Mouse (Mus musculus) neutrophil, adult 5-6 weeks (primary cell): ENCODE data around the gene Pde10a. TPM values are rescaled to one million over a fixed set of nuclear protein-coding genes. Genes with fewer than 3 reads are reported as not detected.

Experiments
- ATAC-seq: fragments of 151-379, 151-347 bp; 2 replicates; pipeline ENCODE4 v1.8.0; 2017; ENCODE audit warnings: mild to moderate bottlenecking, moderate TSS enrichment; ENCODE audit not compliant: insufficient number of reproducible peaks, poor library complexity, low FRiP score, severe bottlenecking; ENCODE audit errors: extremely low read depth
- total RNA-seq: library from RNA; stranded (forward); fragments of 200-1000 nt; gene quantifications from 2 replicates; pipeline ENCODE4 v1.2.3, GENCODE M21; 2017

The Pde10a gene
- total RNA-seq, 1 experiment from 2014 or later = not detected

DNA sequence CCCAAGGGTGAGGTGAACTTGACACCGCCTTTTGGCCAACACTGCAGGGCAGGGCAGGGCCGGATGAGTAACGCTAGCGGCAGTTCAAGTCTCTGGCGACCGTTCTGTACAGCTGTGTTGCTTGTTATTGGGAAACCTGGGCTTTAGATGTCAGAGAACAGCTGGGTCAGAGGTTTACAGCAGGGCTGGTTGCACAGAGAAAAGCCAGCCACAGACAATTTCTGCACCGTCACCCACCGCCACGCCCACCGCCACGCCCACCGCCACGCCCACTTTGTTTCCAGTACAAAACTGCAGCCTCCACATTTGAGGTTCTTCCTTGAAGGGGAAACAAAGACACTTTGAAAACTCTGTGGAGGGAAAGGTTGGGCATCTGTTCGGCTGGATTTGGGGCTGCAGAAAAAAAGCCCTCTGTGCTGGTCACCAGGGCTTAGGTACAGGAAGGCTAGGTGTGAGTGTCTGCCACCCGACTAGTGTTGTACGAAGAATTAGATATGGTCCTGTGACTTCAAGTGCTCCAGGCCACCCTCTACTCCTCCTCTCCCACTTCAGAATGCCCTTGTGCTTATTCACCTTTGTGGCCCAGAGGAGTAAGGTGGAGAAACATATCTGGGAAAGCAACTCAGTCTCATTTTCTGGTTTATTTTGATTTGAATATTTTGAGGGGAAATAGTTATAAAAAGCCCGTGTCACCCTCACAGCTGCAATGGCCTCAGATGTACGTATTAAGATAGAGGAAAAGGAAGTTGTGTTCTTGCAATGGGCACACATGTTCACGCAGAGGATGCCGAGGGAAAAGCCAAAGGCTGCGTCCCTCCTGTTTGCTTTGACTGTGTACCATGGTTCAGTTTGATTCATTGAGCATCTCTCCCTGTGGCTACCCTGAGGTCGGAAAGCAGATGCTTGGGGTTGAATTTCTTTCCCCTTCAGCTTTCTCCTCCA lies 331.5 kb downstream of the Pde10a start:
- ATAC-seq = peak; percentile 53; the same call in 1 of the 2 replicates

DNA sequence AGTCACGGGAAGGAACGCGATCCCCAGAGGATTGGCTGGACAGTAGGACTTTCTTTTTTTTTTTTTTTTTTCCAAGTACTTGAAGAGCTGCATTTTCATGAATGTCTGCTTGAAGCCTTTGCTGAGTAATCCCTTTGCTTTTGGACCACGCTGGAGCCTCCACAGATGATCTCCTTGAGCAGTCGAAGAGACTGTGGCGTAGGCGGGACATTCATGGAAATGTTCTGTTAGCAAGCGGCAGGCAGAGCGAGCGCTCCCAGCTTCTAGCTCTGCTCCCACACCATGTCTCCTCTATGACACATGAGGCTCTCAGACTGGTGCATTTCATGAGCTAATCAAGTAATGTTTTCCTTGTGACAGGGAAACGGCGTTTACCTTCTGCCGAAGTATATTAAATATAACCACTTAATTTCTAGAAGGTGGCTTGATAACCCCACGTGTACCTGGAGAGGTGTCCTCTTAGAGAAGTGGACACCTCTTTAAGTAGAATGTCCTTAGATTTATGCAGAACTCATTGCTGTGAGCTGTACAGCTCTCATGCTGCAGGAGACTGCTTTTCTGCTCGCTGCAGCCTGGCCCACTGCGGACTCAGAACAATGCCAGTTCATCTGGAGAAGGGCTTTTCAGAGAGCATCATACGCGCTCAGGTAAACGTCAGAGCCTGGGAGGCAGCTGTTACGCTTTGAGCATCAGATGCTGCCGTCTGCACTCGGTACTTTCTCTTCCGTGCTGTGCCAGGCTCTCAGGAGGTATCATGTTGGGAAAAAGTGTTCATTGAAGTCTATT lies 333.7 kb downstream of the Pde10a start:
- ATAC-seq = no peak

DNA sequence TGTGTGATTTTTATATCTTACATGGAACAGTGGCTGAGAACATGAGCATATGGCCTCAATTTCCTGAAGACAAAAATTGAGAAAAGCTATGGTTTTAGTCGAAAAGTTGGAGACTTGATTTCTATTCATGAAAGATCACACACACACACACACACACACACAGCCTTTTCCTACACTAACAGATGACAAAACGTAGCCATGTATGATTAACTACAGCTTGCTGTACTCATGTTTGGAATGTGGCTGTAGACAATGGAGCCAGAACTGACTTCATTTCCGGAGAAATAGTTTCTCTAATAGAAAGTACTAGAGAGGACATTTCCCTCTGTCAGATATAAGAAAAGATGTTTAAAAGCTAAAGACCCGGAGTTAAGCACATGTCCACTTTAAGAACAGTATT lies 334.3 kb downstream of the Pde10a start:
- no peak for ATAC-seq

DNA sequence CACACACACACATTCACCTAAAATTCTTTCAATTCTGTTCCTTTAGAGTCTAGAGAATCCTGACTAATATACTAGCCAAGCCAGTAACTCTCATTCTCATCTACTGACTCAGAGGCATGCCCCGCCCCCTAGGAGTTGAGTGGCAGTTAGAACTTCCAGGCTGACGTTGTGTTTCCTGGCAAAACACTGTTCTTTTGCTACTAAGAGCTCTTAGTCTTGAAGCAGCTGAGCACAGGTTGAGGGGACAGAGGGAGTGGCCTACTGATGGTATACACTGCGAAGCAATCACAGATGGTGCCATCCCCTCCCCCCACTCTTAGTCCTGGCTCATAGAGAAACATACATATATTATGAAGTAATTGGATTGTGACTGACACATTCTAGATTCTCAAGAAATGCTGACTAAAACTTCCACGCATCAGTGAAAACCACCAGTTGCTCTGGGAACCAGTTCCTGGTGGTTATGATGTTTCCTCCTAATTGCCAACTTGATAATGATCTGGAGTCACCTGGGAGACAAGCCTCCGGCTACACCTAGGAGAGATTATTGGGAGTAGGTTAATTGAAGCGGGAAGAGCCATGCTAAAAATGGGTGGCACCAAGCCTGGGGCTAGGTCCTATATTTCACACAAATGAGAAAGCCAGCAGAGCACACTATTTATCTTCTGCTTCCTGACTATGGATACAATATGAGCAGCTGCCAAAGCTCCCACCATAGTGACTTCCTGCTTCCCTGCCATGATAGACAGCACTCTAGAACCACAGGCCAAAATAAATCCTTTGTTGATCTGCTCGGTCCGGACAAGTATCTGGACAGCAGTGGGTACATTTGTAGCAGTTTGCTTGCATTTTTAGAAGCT lies 339.7 kb downstream of the Pde10a start:
- ATAC-seq = no peak

DNA sequence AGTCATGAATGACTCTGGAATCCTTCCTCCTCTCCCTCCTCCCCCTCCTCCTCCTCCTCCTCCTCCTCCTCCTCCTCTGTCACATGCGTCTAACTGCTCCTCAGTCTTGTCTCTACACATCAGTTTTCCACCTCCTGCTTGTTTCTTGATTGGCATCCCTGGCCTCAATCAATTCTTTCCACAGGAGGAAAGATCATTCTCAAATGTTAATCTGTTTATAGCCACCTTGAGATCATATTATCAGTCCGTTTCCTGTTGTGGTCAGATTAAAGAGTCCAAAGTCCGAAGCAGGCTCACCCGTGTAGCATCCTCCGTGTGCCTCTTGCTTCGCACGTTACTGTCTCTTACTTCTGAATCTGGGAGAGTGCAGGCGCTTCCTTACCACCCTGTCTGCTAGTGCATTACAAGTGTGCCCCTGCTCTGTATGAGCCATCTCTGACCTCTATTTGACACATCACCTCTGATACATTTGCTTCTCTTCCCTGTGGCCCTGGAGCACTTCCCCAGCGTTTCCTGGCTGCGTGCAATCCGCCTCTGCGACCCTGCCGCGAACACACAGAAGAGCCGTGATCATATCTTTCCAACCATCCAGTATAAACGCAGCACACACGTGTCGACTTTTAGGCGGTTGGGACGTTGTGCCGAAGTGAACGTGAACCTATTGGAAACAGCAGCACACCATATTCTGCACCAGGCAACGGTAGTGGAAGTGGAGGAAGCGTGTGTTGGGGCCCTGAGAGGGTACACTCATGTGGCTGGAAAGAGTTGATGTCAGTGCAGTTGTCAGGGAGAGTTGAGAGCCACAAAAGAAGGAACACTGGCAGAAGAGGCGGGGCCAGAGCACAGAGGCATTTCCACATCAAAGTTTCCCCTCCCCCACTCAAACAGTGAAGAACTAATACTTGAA lies 342.4 kb downstream of the Pde10a start:
- ATAC-seq = no peak

DNA sequence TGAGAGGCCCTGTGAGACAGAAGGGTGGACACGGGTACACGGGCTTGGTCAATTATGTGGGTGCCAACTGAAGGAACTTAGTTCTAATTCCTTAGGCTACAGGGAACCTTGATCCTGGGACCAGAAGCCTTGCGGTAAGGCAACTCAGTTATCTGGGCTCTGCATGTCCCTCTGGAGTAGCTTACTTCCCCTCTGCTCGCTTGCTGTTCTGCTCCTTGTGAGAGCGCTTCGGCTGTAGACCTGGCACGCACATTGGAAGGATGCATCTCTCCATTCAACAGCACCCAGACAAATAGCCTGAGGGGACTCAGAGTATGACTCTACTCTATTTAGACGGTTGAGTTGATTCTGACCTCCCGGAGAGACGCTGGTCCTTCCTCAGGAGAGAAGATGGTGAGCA lies 344.1 kb downstream of the Pde10a start:
- ATAC-seq = no peak

DNA sequence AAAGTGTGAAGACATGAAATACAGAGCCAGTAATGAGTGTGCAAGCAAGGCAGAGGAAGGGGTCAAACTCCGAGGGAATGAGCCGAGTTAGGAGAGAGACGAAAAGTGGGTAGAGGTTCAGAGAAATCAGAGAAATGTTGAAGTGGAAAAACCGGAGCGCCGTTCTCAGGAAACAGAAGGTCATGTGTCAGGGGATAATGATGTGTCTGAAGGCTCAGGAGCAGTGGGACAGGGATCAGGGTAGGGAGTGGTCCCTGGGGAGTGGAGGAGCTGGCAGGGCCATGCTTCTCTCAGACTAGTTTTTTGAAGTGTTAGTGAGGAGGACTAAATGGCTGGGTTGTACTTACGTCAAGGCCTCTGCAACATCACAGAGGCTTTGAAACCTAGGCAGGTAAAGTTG lies 345.7 kb downstream of the Pde10a start:
- ATAC-seq = no peak

DNA sequence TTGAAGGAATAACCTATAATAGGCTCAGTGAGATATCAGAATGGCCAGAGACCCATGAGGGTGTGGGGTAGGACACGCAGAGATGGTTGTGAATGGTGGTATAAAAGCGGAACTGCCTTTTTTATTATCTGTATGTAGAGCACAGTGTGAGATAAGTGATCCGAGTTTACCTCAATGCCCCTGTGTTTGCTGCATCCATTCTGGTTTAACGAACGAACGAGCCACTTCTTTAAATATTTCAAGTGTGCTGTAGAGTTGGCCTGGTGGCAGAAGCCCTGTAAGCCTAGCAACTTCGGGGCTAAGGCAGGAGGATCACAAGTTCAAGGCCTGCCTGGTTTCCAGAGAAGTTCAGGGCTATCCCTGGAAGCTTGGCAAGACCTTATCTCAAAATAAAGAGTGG lies 346.2 kb downstream of the Pde10a start:
- no peak for ATAC-seq

DNA sequence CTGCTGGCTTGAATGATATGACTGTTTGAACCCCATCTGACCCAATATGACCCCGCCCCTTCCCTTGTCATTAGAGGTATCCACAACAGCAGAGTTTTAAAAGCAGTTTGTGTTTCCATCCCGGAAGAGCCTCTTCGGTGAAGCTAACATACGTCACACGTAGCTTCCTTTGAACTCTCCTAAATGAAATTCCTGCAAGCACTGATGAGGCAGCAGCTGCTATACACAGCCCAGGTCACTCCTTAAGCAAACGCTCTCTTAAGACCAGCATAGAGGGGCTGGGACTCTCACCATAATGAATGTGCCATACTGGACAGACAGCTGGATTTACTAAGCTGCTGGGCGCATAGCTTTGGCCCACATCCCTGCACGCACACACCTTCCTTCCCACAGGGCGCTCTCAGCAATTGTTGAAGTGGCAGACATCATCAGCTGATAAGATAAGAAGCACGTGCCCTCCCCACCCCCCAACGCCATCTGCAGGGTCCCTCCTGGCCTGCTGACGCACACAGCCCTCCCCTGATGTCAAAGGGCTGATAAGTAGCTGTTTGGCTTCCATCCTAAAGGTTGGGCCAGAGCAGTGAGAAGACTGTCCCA lies 346.9 kb downstream of the Pde10a start:
- ATAC-seq = no peak

DNA sequence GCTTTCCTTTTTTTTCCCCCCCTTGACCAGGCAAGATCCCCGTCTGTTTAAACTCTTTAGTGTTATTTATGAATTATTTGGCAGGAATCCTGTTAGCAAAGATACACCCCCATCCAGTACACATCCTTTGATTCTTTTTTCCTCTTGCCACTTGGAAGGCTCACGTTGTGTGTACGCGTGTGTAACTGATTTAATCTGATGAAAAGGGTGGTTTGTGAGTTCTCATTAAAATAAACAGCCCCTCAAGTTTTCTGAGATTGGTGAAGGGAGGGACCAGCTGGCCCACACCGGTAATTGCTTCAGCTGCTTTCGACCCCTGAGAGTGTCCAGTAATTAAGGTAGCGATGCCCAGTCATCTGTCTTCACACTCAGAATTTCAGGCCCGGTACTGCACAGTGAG lies 347.4 kb downstream of the Pde10a start:
- no peak for ATAC-seq

DNA sequence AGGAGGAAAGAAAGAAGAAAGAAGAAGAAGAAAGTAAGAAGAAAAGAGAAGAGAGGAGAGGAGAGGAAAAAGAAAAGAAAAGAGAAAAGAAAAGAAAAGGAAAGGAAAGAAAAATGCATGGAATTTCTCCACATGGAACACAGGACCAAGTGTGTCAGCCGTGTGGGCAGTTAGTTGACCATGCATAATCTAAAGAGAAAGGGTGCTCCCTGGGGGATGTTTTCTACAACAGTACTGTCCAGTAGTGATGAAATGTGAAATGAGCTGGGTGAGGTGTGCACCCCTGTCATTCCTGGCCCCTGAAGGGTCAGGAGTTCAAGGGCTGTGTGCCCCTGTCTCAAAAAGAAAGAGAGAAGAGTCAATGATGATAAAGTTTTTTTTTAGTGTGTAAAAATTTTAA lies 352.9 kb downstream of the Pde10a start:
- no peak for ATAC-seq

DNA sequence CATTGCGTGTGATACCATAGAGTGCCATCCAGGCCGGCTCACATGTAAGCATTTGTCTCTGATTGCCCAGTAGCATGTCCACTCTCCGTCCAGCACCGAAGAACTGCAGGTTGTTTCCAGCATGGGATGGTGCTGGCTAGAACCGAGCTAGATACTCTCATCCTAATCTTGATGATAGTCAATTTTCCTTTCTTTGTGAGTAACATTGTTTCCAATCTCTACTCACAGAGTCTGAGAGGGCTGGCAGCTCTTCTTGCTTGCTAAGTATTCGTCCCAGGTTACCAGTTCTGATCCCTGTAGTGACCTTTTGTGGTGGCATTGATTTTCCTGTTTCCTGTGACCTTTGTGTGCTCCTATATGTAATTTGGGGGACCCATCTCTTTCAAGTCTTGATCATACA lies 356.5 kb downstream of the Pde10a start:
- no peak for ATAC-seq

DNA sequence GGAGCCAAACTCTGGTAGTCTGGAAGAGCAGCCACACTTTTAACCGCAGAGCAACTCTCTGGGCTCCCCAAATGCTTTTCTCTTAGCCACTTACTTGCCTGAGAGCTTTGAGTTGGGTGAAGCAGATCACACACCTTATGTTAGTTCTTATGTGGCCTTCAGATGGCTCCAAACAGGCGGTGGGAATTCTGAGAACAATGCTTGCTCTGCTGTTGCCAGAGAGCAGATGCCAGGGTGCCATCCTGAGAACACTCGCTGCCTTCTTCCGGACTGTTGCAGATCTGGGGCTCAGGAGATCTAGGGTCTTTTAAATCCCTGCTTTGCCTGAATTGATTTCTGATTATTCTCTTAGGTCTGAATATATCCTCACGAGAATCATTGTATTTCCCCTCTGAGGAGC lies 359.5 kb downstream of the Pde10a start:
- ATAC-seq = no peak

DNA sequence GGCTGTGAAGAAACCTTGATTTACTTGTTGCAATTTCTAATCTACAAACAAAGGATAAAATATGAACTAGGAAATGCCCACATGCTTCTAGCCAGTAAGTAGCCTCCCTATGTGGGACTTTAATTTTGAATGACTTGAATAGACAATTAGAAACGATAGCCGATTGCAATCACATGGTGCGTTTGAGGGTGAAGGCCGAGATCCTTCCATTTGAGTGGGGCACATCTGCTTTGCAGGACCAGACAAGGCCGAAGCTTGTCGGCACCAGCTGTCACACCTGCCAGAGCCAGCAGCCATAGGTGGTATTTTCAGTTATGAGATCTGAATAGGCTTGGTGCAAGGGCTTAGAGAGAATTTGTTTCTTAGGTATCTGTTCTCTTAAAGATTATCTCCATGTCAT lies 360.7 kb downstream of the Pde10a start:
- no peak for ATAC-seq

DNA sequence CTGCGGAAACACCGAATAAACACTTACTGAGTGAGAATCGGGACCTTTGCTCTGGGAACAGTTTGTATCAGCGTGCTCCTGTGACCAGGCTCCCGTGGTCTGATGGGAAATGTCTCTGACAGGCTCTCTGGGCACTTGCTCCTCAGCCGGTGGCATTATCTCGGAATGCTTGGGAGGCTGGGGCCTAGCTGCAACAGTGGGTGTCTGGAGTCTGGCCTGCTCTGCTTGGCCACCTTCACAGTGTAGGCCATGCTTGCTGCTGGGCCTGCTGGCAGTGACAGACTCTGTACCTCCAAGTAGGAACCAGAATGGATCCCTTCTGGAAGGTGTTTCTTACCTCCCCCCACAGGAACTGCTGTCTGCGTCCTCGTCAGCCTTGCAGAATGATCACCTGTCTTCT lies 362.9 kb downstream of the Pde10a start:
- no peak for ATAC-seq

DNA sequence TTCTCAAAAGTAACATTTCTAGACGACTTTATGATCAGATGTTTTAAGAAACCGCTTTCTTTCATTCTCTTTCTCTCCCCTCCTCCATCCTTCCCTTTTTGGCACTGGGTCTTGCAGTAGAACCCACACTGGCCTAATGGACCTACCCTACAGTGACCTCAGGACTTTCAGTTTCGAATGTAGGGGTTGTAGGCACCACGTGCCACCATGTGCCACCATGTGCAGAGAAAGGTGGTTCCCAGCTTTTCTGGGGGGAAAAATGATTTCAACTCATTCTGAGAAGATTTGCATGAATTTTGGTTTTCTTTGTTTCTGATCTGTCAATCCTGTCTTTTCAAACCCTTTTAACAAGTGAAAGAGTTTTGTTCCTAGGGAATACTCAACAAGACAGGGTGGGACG lies 363.5 kb downstream of the Pde10a start:
- no peak for ATAC-seq

DNA sequence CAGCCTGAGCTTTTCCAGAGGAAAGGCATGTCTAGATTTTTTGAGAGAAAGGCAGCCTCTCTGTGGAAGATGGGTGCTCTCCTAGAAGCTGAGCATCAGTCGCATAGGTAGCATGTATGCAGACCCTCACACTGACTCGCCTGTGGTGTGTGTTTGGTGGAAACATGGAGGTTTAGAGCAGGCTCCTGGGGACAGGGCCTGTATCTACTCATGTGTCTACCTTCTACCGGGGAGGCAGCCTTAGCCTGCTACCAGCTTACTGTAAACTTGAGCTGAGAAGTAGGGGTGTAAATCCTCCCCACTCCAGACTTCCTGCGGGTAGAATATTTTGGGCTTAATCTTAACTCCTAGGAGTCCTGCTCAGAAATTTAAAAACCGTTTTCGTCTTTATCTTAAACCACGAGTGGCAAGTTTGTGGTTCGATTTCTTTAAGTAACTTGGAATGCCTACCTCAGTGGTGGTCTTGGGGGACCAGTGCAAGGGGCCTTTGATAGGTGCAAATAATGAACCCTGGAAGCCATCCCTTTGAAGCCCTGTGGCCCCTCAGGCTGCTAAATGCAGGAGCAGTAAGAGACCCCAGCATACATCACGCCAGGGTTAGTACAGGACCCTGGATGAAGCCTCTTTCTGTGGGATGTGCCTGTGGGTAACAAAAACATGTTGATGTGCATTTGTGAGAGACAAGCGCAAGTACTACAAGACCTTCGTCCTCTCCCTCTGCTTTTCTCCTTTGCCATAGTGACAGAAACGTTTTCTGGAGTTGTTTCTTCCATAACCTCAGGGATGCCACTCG lies 367.2 kb downstream of the Pde10a start:
- no peak for ATAC-seq
